Mouse (Mus musculus): ENCODE results near the gene Zbtb7b.

GRCm38 (mm10) chr3:89339416-89339815 is 55.2 kb downstream of the Zbtb7b start:
- TF ChIP-seq POLR2A (IDR thresholded peaks at IDR 0.05; ENCODE audit: borderline replicate concordance, control insufficient read depth, low read depth, low read length): no peak
- TF ChIP-seq CTCF (IDR thresholded peaks at IDR 0.05; ENCODE audit: control insufficient read depth, insufficient read depth, low read length): peak; percentile 90

All from bone marrow, adult 2 months (tissue).